Comparison of ENCODE assay signal across 15 mouse cellular contexts in genomic region chr8:11165592-11165991, GRCm38 (mm10).
DNase-seq lines count a peak whose midpoint lies in the region; ATAC-seq lines count a peak whose summit lies in the region.
"Had no signal": no experiment of that assay in that cellular context is flagged by ENCODE, and none has a peak within 500 bp of the region (broad histone marks: within the 10 kb centered on the region; RNA-seq: fewer than 3 reads in every experiment).

No protein-coding gene starts in this region.

- no peak overlapping the region for H3K9ac ChIP-seq in kidney, embryonic 15.5 days
- no peak overlapping the region for H3K9ac ChIP-seq in embryonic facial prominence, embryonic 12.5 days

- H3K4me3 ChIP-seq in kidney, embryonic 15.5 days (replicated peaks), result no peak overlapping the region
- H3K4me3 ChIP-seq in embryonic facial prominence, embryonic 12.5 days, result no peak overlapping the region

- H3K27me3 ChIP-seq in kidney, embryonic 15.5 days, result no peaks in the 10 kb centered on the region
- H3K27me3 ChIP-seq in embryonic facial prominence, embryonic 12.5 days, result no peaks in the 10 kb centered on the region

- no peaks in the 10 kb centered on the region for H3K9me3 ChIP-seq in kidney, embryonic 15.5 days (replicated peaks)
- no peaks in the 10 kb centered on the region for H3K9me3 ChIP-seq in embryonic facial prominence, embryonic 12.5 days

- H3K4me2 ChIP-seq in kidney, embryonic 15.5 days, result no peak overlapping the region
- H3K4me2 ChIP-seq in embryonic facial prominence, embryonic 12.5 days (replicated peaks), result no peak overlapping the region

- peak; percentile 47 for DNase-seq in embryo, embryonic 10 days (ENCODE audit: low spot score)
- DNase-seq in embryo, embryonic 9.5 days (ENCODE audit: extremely low spot score), result no peak
- DNase-seq in kidney, adult 8-10 months, result no peak
- DNase-seq in mesoderm, embryonic 11.5 days (ENCODE audit: low read depth, low spot score), result peak; percentile 31
- no peak for DNase-seq in urinary bladder, postnatal 14 days (ENCODE audit: low spot score)
- DNase-seq in cerebellum, adult 9-11 months, result no peak
- DNase-seq: cerebellum, adult 9-10 months; gastrocnemius, postnatal 25 days; kidney, adult 11 months; layer of hippocampus, adult 9-11 months; liver; lung, postnatal 36 days; right cerebral cortex, postnatal 4 days had no signal

- no peaks in the 10 kb centered on the region for H3K36me3 ChIP-seq in kidney, embryonic 15.5 days
- no peaks in the 10 kb centered on the region for H3K36me3 ChIP-seq in embryonic facial prominence, embryonic 12.5 days

- no peaks in the 10 kb centered on the region for H3K4me1 ChIP-seq in kidney, embryonic 15.5 days
- H3K4me1 ChIP-seq in embryonic facial prominence, embryonic 12.5 days, result no peaks in the 10 kb centered on the region

- WGBS in kidney, embryonic 15.5 days, result 22% methylated on average over 4 of the region's 4 CpGs
- 7% methylated on average over 4 of the region's 4 CpGs for WGBS in embryonic facial prominence, embryonic 12.5 days

- ATAC-seq in kidney, embryonic 15.5 days (replicated peaks; ENCODE audit: low FRiP score), result 0 out of 2 replicates have a peak, but pooled peaks have one; percentile 40
- peak; percentile 75 for ATAC-seq in embryonic facial prominence, embryonic 12.5 days (ENCODE audit: insufficient number of reproducible peaks, insufficient read depth, low FRiP score, low TSS enrichment)

- peak overlapping the region; percentile 29; the same call in 1 of the 2 replicates for H3K27ac ChIP-seq in kidney, embryonic 15.5 days
- peak overlapping the region; percentile 18 for H3K27ac ChIP-seq in embryonic facial prominence, embryonic 12.5 days

Comparison
In these comparisons a context has a peak if more than half of its experiments do, and no peak if none do; other contexts are left out.
1. DNase-seq: peak in embryo, embryonic 10 days (single experiment) and mesoderm, embryonic 11.5 days (single experiment); none in embryo, embryonic 9.5 days (single experiment), kidney, adult 8-10 months (0 of 2), urinary bladder, postnatal 14 days (single experiment) and cerebellum, adult 9-11 months (single experiment).